Mouse (Mus musculus): ENCODE measurements around the gene Slc2a1.

Gene Slc2a1

GRCm38 (mm10) chr4:119108495-119109408, at the start of gene Slc2a1:
TSS of gene Slc2a1 (plus strand) at chr4:119108711.
- DNase-seq: peak; percentile 99

- DNase-seq: no peak
Measured at GRCm38 (mm10) chr4:119066791-119067190, 41.7 kb upstream of the Slc2a1 start.

GRCm38 (mm10) chr4:119067204-119067603, 41.3 kb upstream of the Slc2a1 start:
- no peak for DNase-seq

GRCm38 (mm10) chr4:119068918-119069317, 39.6 kb upstream of the Slc2a1 start:
- DNase-seq: no peak

GRCm38 (mm10) chr4:119070181-119070580, 38.3 kb upstream of the Slc2a1 start:
- no peak for DNase-seq

GRCm38 (mm10) chr4:119070959-119071647, 37.4 kb upstream of the Slc2a1 start:
- no peak for DNase-seq

GRCm38 (mm10) chr4:119071648-119072362, 36.7 kb upstream of the Slc2a1 start:
- no peak for DNase-seq

GRCm38 (mm10) chr4:119072363-119072940, 36.1 kb upstream of the Slc2a1 start:
- no peak for DNase-seq

GRCm38 (mm10) chr4:119072941-119073451, 35.5 kb upstream of the Slc2a1 start:
- no peak for DNase-seq

- DNase-seq: no peak
Measured at GRCm38 (mm10) chr4:119073626-119074025, 34.9 kb upstream of the Slc2a1 start.

GRCm38 (mm10) chr4:119074596-119074995, 33.9 kb upstream of the Slc2a1 start:
- DNase-seq: no peak

- DNase-seq: no peak
Measured at GRCm38 (mm10) chr4:119075273-119075672, 33.2 kb upstream of the Slc2a1 start.

GRCm38 (mm10) chr4:119076336-119076735, 32.2 kb upstream of the Slc2a1 start:
- no peak for DNase-seq

- peak; percentile 95 for DNase-seq
Measured at GRCm38 (mm10) chr4:119077084-119077682, 31.3 kb upstream of the Slc2a1 start.

- DNase-seq: no peak
Measured at GRCm38 (mm10) chr4:119079928-119080327, 28.6 kb upstream of the Slc2a1 start.

- DNase-seq: peak; percentile 54
Measured at GRCm38 (mm10) chr4:119082740-119083231, 25.7 kb upstream of the Slc2a1 start.

GRCm38 (mm10) chr4:119088424-119088823, 20.1 kb upstream of the Slc2a1 start:
- no peak for DNase-seq

GRCm38 (mm10) chr4:119093890-119094289, 14.6 kb upstream of the Slc2a1 start:
- DNase-seq: no peak

- peak; percentile 87 for DNase-seq
Measured at GRCm38 (mm10) chr4:119094987-119095386, 13.5 kb upstream of the Slc2a1 start.

- peak; percentile 96 for DNase-seq
Measured at GRCm38 (mm10) chr4:119096401-119096800, 12.1 kb upstream of the Slc2a1 start.

- no peak for DNase-seq
Measured at GRCm38 (mm10) chr4:119097421-119097820, 11.1 kb upstream of the Slc2a1 start.
